Mouse (Mus musculus) midbrain, embryonic 15.5 days (tissue): ENCODE data around the gene Stx3. TPM values are rescaled to one million over a fixed set of nuclear protein-coding genes. Genes with fewer than 3 reads are reported as not detected.

Experiments
- ATAC-seq: fragments of 200-750 bp; cut with Nextera tagmentation; replicated peaks from 2 replicates; pipeline ENCODE4 v1.8.0; 2017; ENCODE audit warnings: moderate TSS enrichment
- H3K27ac ChIP-seq: fragments of 300-500 bp; sonication (generic); 2 replicates; pipeline ENCODE4 v1.5.1; 2015; ENCODE audit warnings: mild to moderate bottlenecking, inconsistent platforms
- H3K27me3 ChIP-seq: fragments of 300-500 bp; sonication (generic); replicated peaks from 2 replicates; pipeline ENCODE4 v1.6.1; 2015; ENCODE audit warnings: inconsistent platforms
- H3K36me3 ChIP-seq: fragments of 300-500 bp; sonication (generic); replicated peaks from 2 replicates; pipeline ENCODE4 v1.6.1; 2015; ENCODE audit warnings: inconsistent platforms
- H3K4me1 ChIP-seq: fragments of 300-500 bp; sonication (generic); 2 replicates; pipeline ENCODE4 v1.6.1; 2015; ENCODE audit warnings: inconsistent platforms
- H3K4me2 ChIP-seq: fragments of 300-500 bp; sonication (generic); 2 replicates; pipeline ENCODE4 v1.6.1; 2015; ENCODE audit warnings: inconsistent platforms, mild to moderate bottlenecking, moderate library complexity
- H3K4me3 ChIP-seq: fragments of 300-500 bp; sonication (generic); 2 replicates; pipeline ENCODE4 v1.5.1; 2015; ENCODE audit warnings: mild to moderate bottlenecking, inconsistent platforms
- H3K9ac ChIP-seq: fragments of 300-500 bp; sonication (generic); 2 replicates; pipeline ENCODE4 v1.6.1; 2015; ENCODE audit warnings: mild to moderate bottlenecking, inconsistent platforms
- H3K9me3 ChIP-seq: fragments of 300-500 bp; sonication (generic); 2 replicates; pipeline ENCODE4 v1.6.1; 2016; ENCODE audit warnings: inconsistent platforms
- WGBS: fragments of 180-500 bp; shearing (Covaris S2); methylation state at CpG from one replicate; pipeline ENCODE4 v1.1.7; 2015; ENCODE audit warnings: mixed read lengths; 5-methylcytosine and 5-hydroxymethylcytosine counted together
- polyA plus RNA-seq: library from polyadenylated mRNA; unstranded; fragments of >200 nt; fragmentation: Nextera tagmentation; extraction: Ambion mirVana; gene quantifications from 2 replicates; pipeline ENCODE4 v1.2.1, GENCODE M21; 2015

Gene Stx3
- polyA plus RNA-seq, 1 experiment from 2014 or later: 34.2 TPM

GRCm38 (mm10) chr19:11800531-11801315, 18.5 kb downstream of the Stx3 start:
- no peak for ATAC-seq
- no peak overlapping the region for H3K27ac ChIP-seq
- H3K36me3 ChIP-seq: 0 out of 2 replicates have a peak, but pooled peaks cover 3% of the 10 kb centered on the region
- H3K9me3 ChIP-seq: no peaks in the 10 kb centered on the region
- no peak overlapping the region for H3K4me2 ChIP-seq
- WGBS: 75% methylated on average over 8 of the region's 8 CpGs
- H3K4me1 ChIP-seq: no peaks in the 10 kb centered on the region
- no peaks in the 10 kb centered on the region for H3K27me3 ChIP-seq
- no peak overlapping the region for H3K9ac ChIP-seq
- no peak overlapping the region for H3K4me3 ChIP-seq

- 92% methylated on average over 6 of the region's 6 CpGs for WGBS
- H3K27me3 ChIP-seq: no peaks in the 10 kb centered on the region
These were observed 24.8 kb downstream of the Stx3 start for GRCm38 (mm10) chr19:11794447-11794846.

GRCm38 (mm10) chr19:11793741-11794359, 25.4 kb downstream of the Stx3 start:
- no peaks in the 10 kb centered on the region for H3K4me1 ChIP-seq
- H3K9me3 ChIP-seq: no peaks in the 10 kb centered on the region
- 85% methylated on average over 2 of the region's 2 CpGs for WGBS
- H3K9ac ChIP-seq: no peak overlapping the region
- H3K27me3 ChIP-seq: no peaks in the 10 kb centered on the region
- H3K27ac ChIP-seq: no peak overlapping the region
- no peak overlapping the region for H3K4me3 ChIP-seq
- ATAC-seq: no peak
- H3K4me2 ChIP-seq: no peak overlapping the region
- peaks cover 2% of the 10 kb centered on the region; the same call in 1 of the 2 replicates for H3K36me3 ChIP-seq

More at GRCm38 (mm10) chr19:11794447-11794846, 24.8 kb downstream of the Stx3 start:
- H3K4me1 ChIP-seq: no peaks in the 10 kb centered on the region
- no peaks in the 10 kb centered on the region for H3K9me3 ChIP-seq
- no peak overlapping the region for H3K9ac ChIP-seq
- ATAC-seq: no peak
- no peaks in the 10 kb centered on the region for H3K36me3 ChIP-seq
- H3K4me3 ChIP-seq: no peak overlapping the region
- no peak overlapping the region for H3K4me2 ChIP-seq
- H3K27ac ChIP-seq: no peak overlapping the region

GRCm38 (mm10) chr19:11791825-11792224, 27.4 kb downstream of the Stx3 start:
- H3K9me3 ChIP-seq: no peaks in the 10 kb centered on the region
- 75% methylated on average over 5 of the region's 5 CpGs for WGBS
- H3K27me3 ChIP-seq: no peaks in the 10 kb centered on the region
- ATAC-seq: no peak
- H3K4me2 ChIP-seq: no peak overlapping the region
- no peak overlapping the region for H3K4me3 ChIP-seq
- no peak overlapping the region for H3K9ac ChIP-seq
- H3K4me1 ChIP-seq: no peaks in the 10 kb centered on the region
- peaks cover 2% of the 10 kb centered on the region; the same call in 1 of the 2 replicates for H3K36me3 ChIP-seq
- H3K27ac ChIP-seq: no peak overlapping the region

GRCm38 (mm10) chr19:11788876-11789275, 30.3 kb downstream of the Stx3 start:
- H3K27ac ChIP-seq: no peak overlapping the region
- no peaks in the 10 kb centered on the region for H3K4me1 ChIP-seq
- H3K9me3 ChIP-seq: no peaks in the 10 kb centered on the region
- no peak overlapping the region for H3K9ac ChIP-seq
- no peak overlapping the region for H3K4me2 ChIP-seq
- peaks cover 9% of the 10 kb centered on the region; the same call in 1 of the 2 replicates for H3K36me3 ChIP-seq
- 92% methylated on average over 6 of the region's 6 CpGs for WGBS
- no peaks in the 10 kb centered on the region for H3K27me3 ChIP-seq
- ATAC-seq: no peak
- no peak overlapping the region for H3K4me3 ChIP-seq

GRCm38 (mm10) chr19:11787826-11788225, 31.4 kb downstream of the Stx3 start:
- H3K4me1 ChIP-seq: no peaks in the 10 kb centered on the region
- H3K36me3 ChIP-seq: peaks cover 9% of the 10 kb centered on the region; the same call in 1 of the 2 replicates
- no peak overlapping the region for H3K4me3 ChIP-seq
- no peaks in the 10 kb centered on the region for H3K9me3 ChIP-seq
- no peak for ATAC-seq
- H3K4me2 ChIP-seq: no peak overlapping the region
- H3K27me3 ChIP-seq: no peaks in the 10 kb centered on the region
- no peak overlapping the region for H3K27ac ChIP-seq
- H3K9ac ChIP-seq: no peak overlapping the region
- 94% methylated on average over 6 of the region's 6 CpGs for WGBS

GRCm38 (mm10) chr19:11785409-11786154, 33.6 kb downstream of the Stx3 start:
- Histone ChIP-seq H3K4me3 (no peak overlapping the region), H3K9ac (no peak overlapping the region), H3K4me1 (no peaks in the 10 kb centered on the region), H3K4me2 (no peak overlapping the region), H3K36me3 (peaks cover 9% of the 10 kb centered on the region; the same call in 1 of the 2 replicates), H3K9me3 (no peaks in the 10 kb centered on the region), H3K27ac (no peak overlapping the region), H3K27me3 (no peaks in the 10 kb centered on the region)
- no peak for ATAC-seq
- WGBS: 92% methylated on average over 14 of the region's 14 CpGs

- H3K36me3 ChIP-seq: peaks cover 11% of the 10 kb centered on the region; the same call in 1 of the 2 replicates
- H3K9ac ChIP-seq: no peak overlapping the region
- no peaks in the 10 kb centered on the region for H3K27me3 ChIP-seq
- WGBS: 60% methylated on average over 7 of the region's 7 CpGs
- ATAC-seq: peak; percentile 70
- H3K4me1 ChIP-seq: no peaks in the 10 kb centered on the region
- H3K4me2 ChIP-seq: no peak overlapping the region
- no peak overlapping the region for H3K27ac ChIP-seq
- no peaks in the 10 kb centered on the region for H3K9me3 ChIP-seq
- H3K4me3 ChIP-seq: no peak overlapping the region
These were observed 41.9 kb downstream of the Stx3 start for GRCm38 (mm10) chr19:11777191-11777865.

GRCm38 (mm10) chr19:11770205-11770892, 48.9 kb downstream of the Stx3 start, which contains the start of gene Mrpl16:
TSS of gene Mrpl16 (plus strand) at chr19:11770391.
- peak within 1 kb of the TSS; percentile 64 for H3K4me3 ChIP-seq
- H3K4me2 ChIP-seq: peak within 1 kb of the TSS; percentile 72
- WGBS: under 1% methylated on average over 30 of the region's 30 CpGs
- peak; percentile 95 for ATAC-seq
- H3K9me3 ChIP-seq: no peaks in the 10 kb centered on the region
- peaks cover 12% of the 10 kb centered on the region for H3K4me1 ChIP-seq
- peak within 1 kb of the TSS; percentile 51 for H3K9ac ChIP-seq
- H3K27ac ChIP-seq: peak within 1 kb of the TSS; percentile 60
- H3K27me3 ChIP-seq: no peaks in the 10 kb centered on the region
- H3K36me3 ChIP-seq: peaks cover 9% of the 10 kb centered on the region; the same call in 1 of the 2 replicates

- H3K9me3 ChIP-seq: no peaks in the 10 kb centered on the region
- H3K4me2 ChIP-seq: peak overlapping the region; percentile 72
- no peak overlapping the region for H3K4me3 ChIP-seq
- peaks cover 12% of the 10 kb centered on the region for H3K4me1 ChIP-seq
- 89% methylated on average over 5 of the region's 5 CpGs for WGBS
- no peak overlapping the region for H3K9ac ChIP-seq
- 0 out of 2 replicates have a peak overlapping the region, but pooled peaks have one; percentile 60 for H3K27ac ChIP-seq
- H3K36me3 ChIP-seq: peaks cover 4% of the 10 kb centered on the region; the same call in 1 of the 2 replicates
- ATAC-seq: peak; percentile 13
- no peaks in the 10 kb centered on the region for H3K27me3 ChIP-seq
These were observed 49.8 kb downstream of the Stx3 start for GRCm38 (mm10) chr19:11769257-11769920.

- no peak for ATAC-seq
- no peak overlapping the region for H3K27ac ChIP-seq
- no peaks in the 10 kb centered on the region for H3K36me3 ChIP-seq
- H3K4me1 ChIP-seq: peaks cover 12% of the 10 kb centered on the region
- no peak overlapping the region for H3K4me2 ChIP-seq
- WGBS: 13% methylated on average over 3 of the region's 3 CpGs
- no peaks in the 10 kb centered on the region for H3K27me3 ChIP-seq
- no peak overlapping the region for H3K9ac ChIP-seq
- no peak overlapping the region for H3K4me3 ChIP-seq
- H3K9me3 ChIP-seq: no peaks in the 10 kb centered on the region
These were observed 51.0 kb downstream of the Stx3 start for GRCm38 (mm10) chr19:11768163-11768562.
